Mouse (Mus musculus): ENCODE data around the gene Tenm3. TPM values are rescaled to one million over a fixed set of nuclear protein-coding genes. Genes with fewer than 3 reads are reported as not detected.
A peak's percentile ranks its signal among the peaks of the same experiment; 100 is the strongest.

Tenm3 gene
- polyA plus RNA-seq, 1 experiment from 2014 or later: 4.7 TPM

DNA sequence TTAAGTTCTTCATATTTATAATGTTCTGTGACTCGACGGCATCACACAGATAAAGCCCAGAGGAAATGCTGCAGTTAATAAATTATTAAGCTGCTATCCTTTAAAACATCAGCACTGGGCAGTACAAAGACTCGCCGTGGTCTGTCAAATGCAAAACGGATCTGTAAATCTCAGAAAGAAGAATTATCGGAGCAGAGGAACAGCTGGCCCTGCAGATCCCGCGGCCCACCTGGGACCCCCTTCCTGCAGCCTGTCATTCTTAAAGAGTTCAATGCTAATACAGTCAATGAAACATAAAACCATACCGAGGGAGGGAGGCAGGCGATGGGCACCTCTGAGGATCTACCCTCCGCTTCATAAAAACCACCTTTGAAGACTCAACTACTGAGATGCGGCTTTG is 232.6 kb downstream of the Tenm3 start:
- H3K4me2 ChIP-seq (ENCODE audit: low read depth, low read length): no peak overlapping the region
- H3K27me3 ChIP-seq (ENCODE audit: insufficient read depth, low read length): no peaks in the 10 kb centered on the region
- DNase-seq: no peak
- TF ChIP-seq EP300 (IDR thresholded peaks at IDR 0.05; ENCODE audit: low read depth): no peak
- no peak for TF ChIP-seq CTCF (IDR thresholded peaks at IDR 0.05; ENCODE audit: low read depth)
- H3K9ac ChIP-seq (replicated peaks): no peak overlapping the region
- no peaks in the 10 kb centered on the region for H3K4me1 ChIP-seq (ENCODE audit: insufficient read depth)
- H3K4me3 ChIP-seq (ENCODE audit: low read depth, low read length): no peak overlapping the region
- no peak for ATAC-seq
- no peaks in the 10 kb centered on the region for H3K9me3 ChIP-seq (ENCODE audit: low read length)
- WGBS (ENCODE audit: insufficient replicate concordance): 77% methylated on average over 12 of the region's 12 CpGs
- H3K36me3 ChIP-seq (replicated peaks; ENCODE audit: insufficient read depth, low read length): no peaks in the 10 kb centered on the region
- no peak overlapping the region for H3K27ac ChIP-seq (ENCODE audit: low read depth)

GRCm38 (mm10) chr8:48610316-48610715 is 233.4 kb downstream of the Tenm3 start:
- DNase-seq (no peak), ATAC-seq (no peak)
- Histone ChIP-seq H3K4me3 (ENCODE audit: low read depth, low read length) (no peak overlapping the region), H3K9me3 (ENCODE audit: low read length) (no peaks in the 10 kb centered on the region), H3K4me1 (ENCODE audit: insufficient read depth) (no peaks in the 10 kb centered on the region), H3K36me3 (replicated peaks; ENCODE audit: insufficient read depth, low read length) (no peaks in the 10 kb centered on the region), H3K27me3 (ENCODE audit: insufficient read depth, low read length) (no peaks in the 10 kb centered on the region), H3K27ac (ENCODE audit: low read depth) (no peak overlapping the region), H3K4me2 (ENCODE audit: low read depth, low read length) (no peak overlapping the region), H3K9ac (replicated peaks) (no peak overlapping the region)
- TF ChIP-seq EP300 (IDR thresholded peaks at IDR 0.05; ENCODE audit: low read depth): no peak
- no peak for TF ChIP-seq CTCF (IDR thresholded peaks at IDR 0.05; ENCODE audit: low read depth)
- 69% methylated on average over 6 of the region's 6 CpGs for WGBS (ENCODE audit: insufficient replicate concordance)

DNA sequence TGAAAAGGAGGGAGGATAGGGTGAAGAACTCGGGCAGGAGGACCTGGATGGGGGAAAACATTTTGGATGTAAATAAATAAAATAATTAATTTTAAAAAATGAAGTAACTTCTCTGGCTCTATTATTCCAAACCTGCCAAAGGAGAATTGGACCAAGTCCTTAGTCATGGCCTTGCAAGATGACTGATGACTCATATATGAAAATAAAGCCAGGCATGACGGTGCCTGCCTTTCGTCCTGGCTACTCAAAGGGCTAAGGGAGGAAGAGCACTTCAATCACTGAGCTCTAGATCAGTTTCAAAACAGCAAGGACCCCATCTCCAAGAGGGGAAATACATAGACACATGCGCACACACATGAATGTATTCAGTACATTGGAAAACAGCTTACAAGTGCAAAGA is 234.1 kb downstream of the Tenm3 start:
- Histone ChIP-seq H3K9me3 (ENCODE audit: low read length) (no peaks in the 10 kb centered on the region), H3K36me3 (replicated peaks; ENCODE audit: insufficient read depth, low read length) (no peaks in the 10 kb centered on the region), H3K27ac (ENCODE audit: low read depth) (no peak overlapping the region), H3K4me2 (ENCODE audit: low read depth, low read length) (no peak overlapping the region), H3K4me1 (ENCODE audit: insufficient read depth) (no peaks in the 10 kb centered on the region), H3K9ac (replicated peaks) (no peak overlapping the region), H3K4me3 (ENCODE audit: low read depth, low read length) (no peak overlapping the region), H3K27me3 (ENCODE audit: insufficient read depth, low read length) (no peaks in the 10 kb centered on the region)
- ATAC-seq: no peak
- TF ChIP-seq EP300 (IDR thresholded peaks at IDR 0.05; ENCODE audit: low read depth) (no peak), CTCF (IDR thresholded peaks at IDR 0.05; ENCODE audit: low read depth) (no peak)
- no peak for DNase-seq
- 63% methylated on average over 4 of the region's 4 CpGs for WGBS (ENCODE audit: insufficient replicate concordance)

DNA sequence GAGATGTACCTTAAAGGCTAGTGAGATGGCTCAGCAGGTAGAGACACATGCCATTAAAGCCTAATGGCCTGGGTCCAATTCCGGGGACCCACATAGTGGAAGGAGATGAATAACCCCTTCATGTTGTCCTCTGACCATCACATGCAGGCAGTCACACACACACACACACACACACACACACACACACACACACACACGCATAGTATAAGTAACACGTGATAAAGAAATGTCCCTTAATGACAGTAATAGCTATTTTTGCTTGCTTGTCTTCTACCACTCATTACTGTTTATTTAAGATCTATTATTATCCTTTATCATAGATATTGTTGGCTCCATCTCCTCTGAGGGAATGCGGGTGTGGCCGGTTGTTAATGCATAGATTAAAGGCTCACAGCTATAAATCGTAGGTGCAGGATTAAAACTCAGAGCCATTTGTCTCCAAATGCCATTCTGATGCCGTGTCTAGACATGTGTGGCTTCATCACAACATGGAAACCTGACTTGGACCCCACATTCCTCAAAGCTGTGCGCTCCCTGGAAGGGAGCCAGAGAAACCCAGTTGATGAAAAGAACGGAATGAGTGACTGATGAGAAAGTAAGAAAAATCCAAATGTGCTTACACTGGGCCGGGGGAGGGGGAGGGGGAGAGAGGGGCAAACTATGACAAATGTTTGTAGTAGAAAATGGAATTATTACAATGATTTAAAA is 239.4 kb downstream of the Tenm3 start:
- H3K27me3 ChIP-seq (ENCODE audit: insufficient read depth, low read length): no peaks in the 10 kb centered on the region
- no peak overlapping the region for H3K9ac ChIP-seq (replicated peaks)
- 83% methylated on average over 10 of the region's 10 CpGs for WGBS (ENCODE audit: insufficient replicate concordance)
- H3K4me1 ChIP-seq (ENCODE audit: insufficient read depth): peaks cover 9% of the 10 kb centered on the region; the same call in 1 of the 2 replicates
- H3K27ac ChIP-seq (ENCODE audit: low read depth): no peak overlapping the region
- DNase-seq: no peak
- no peak for ATAC-seq
- no peak overlapping the region for H3K4me3 ChIP-seq (ENCODE audit: low read depth, low read length)
- H3K4me2 ChIP-seq (ENCODE audit: low read depth, low read length): no peak overlapping the region
- TF ChIP-seq CTCF (IDR thresholded peaks at IDR 0.05; ENCODE audit: low read depth): no peak
- no peak for TF ChIP-seq EP300 (IDR thresholded peaks at IDR 0.05; ENCODE audit: low read depth)
- H3K9me3 ChIP-seq (ENCODE audit: low read length): no peaks in the 10 kb centered on the region
- no peaks in the 10 kb centered on the region for H3K36me3 ChIP-seq (replicated peaks; ENCODE audit: insufficient read depth, low read length)

DNA sequence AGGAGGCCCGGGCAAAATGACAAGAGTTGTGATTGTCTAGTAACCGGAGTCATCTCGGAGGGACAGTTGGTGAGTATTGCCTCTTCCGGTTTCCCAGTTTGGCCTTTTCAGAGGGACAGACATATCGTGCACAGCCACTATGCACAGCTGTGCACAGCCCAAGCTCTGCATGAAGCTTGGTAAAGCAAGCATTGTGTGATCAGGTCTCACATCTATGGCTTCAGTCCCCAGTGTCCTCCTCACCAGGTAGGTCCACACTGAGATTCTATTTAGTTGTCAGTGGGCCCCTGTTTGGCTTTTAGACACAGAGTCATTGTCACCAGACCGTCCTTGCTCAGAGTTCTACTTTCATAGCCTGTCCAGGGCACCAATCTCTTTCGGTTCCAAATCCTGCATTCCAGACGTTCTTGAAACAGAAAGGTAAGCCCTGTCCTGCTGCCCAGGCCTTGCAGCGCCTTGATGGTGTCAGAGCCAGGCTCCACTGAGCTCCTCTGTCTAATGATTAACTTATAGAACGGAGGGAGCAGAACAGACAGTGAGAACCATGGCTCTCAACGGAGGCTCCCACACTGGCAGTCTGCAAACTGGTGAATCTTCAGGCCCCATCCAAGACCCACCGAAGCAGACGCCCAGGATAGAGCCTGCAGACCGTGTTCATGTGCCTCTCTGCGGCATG is 240.4 kb downstream of the Tenm3 start:
- WGBS (ENCODE audit: insufficient replicate concordance): 57% methylated on average over 15 of the region's 15 CpGs
- DNase-seq: peak; percentile 24
- H3K27ac ChIP-seq (ENCODE audit: low read depth): peak overlapping the region; percentile 34; the same call in 1 of the 2 replicates

GRCm38 (mm10) chr8:48601621-48602020 is 242.1 kb downstream of the Tenm3 start:
- no peak overlapping the region for H3K9ac ChIP-seq (replicated peaks)
- no peaks in the 10 kb centered on the region for H3K36me3 ChIP-seq (replicated peaks; ENCODE audit: insufficient read depth, low read length)
- no peak overlapping the region for H3K4me3 ChIP-seq (ENCODE audit: low read depth, low read length)
- H3K27ac ChIP-seq (ENCODE audit: low read depth): no peak overlapping the region
- DNase-seq: no peak
- H3K9me3 ChIP-seq (ENCODE audit: low read length): no peaks in the 10 kb centered on the region
- ATAC-seq: peak; percentile 73
- H3K27me3 ChIP-seq (ENCODE audit: insufficient read depth, low read length): no peaks in the 10 kb centered on the region
- no peak for TF ChIP-seq CTCF (IDR thresholded peaks at IDR 0.05; ENCODE audit: low read depth)
- no peak for TF ChIP-seq EP300 (IDR thresholded peaks at IDR 0.05; ENCODE audit: low read depth)
- WGBS (ENCODE audit: insufficient replicate concordance): 63% methylated on average over 4 of the region's 4 CpGs
- H3K4me1 ChIP-seq (ENCODE audit: insufficient read depth): peaks cover 13% of the 10 kb centered on the region; the same call in 1 of the 2 replicates
- no peak overlapping the region for H3K4me2 ChIP-seq (ENCODE audit: low read depth, low read length)

More for the DNA sequence above, 240.4 kb downstream of the Tenm3 start:
- ATAC-seq: peak; percentile 83
- Histone ChIP-seq H3K9me3 (ENCODE audit: low read length) (no peaks in the 10 kb centered on the region), H3K36me3 (replicated peaks; ENCODE audit: insufficient read depth, low read length) (no peaks in the 10 kb centered on the region), H3K9ac (replicated peaks) (no peak overlapping the region), H3K4me1 (ENCODE audit: insufficient read depth) (peaks cover 13% of the 10 kb centered on the region; the same call in 1 of the 2 replicates), H3K27me3 (ENCODE audit: insufficient read depth, low read length) (no peaks in the 10 kb centered on the region), H3K4me2 (ENCODE audit: low read depth, low read length) (0 out of 2 replicates have a peak overlapping the region, but pooled peaks have one; percentile 33), H3K4me3 (ENCODE audit: low read depth, low read length) (no peak overlapping the region)
- TF ChIP-seq CTCF (IDR thresholded peaks at IDR 0.05; ENCODE audit: low read depth) (no peak), EP300 (IDR thresholded peaks at IDR 0.05; ENCODE audit: low read depth) (no peak)

Measured in liver, postnatal 0 days (tissue).